Mouse (Mus musculus): ENCODE results near the gene Gm10487. TPM values are rescaled to one million over a fixed set of nuclear protein-coding genes. Genes with fewer than 3 reads are reported as not detected.
"Not testable (repeated sequence)": the region's sequence is repeated elsewhere in the genome, so short reads cannot be mapped to it uniquely, and the experiment has no call there.

The Gm10487 gene
- not detected in 2 replicates for polyA plus RNA-seq (2015; fragmentation: Nextera tagmentation; extraction: Ambion mirVana)

DNA sequence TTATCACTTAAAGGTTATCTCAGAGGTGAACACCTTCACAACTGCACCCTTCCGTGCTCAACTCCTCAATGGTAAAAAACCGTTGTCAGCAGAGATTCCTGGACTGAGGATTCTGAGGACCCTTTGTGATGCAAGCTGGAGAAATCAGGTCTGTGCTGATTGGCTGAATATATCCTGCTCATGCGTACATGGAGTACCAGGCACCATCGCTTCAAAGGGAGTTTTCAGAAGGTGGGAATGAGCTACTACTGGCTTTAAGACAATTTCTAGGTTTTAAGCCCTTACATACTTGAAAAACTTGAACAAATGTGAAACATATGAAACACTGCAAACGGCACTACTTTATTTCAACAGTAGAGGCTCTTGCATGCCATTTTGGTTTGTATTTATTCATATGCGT is at the start of gene Gm10487:
TSS of gene Gm10487 (minus strand) at position 101 of the 400 bp plus-strand sequence.
- not testable (repeated sequence) for H3K4me3 ChIP-seq; ATAC-seq (ENCODE audit: insufficient number of reproducible peaks, insufficient read depth, low FRiP score, low TSS enrichment, low read depth); H3K9ac ChIP-seq; H3K4me1 ChIP-seq; H3K36me3 ChIP-seq; H3K9me3 ChIP-seq; H3K27me3 ChIP-seq; H3K4me2 ChIP-seq; H3K27ac ChIP-seq
- no CpG with 5 or more reads among the region's 6 CpGs for WGBS
